Mouse (Mus musculus): ENCODE results near the gene Polg2. TPM values are rescaled to one million over a fixed set of nuclear protein-coding genes. Genes with fewer than 3 reads are reported as not detected.

Polg2 gene
- total and polyA plus RNA-seq, 3 experiments = 12.1 to 12.5 (median 12.3) TPM

DNA sequence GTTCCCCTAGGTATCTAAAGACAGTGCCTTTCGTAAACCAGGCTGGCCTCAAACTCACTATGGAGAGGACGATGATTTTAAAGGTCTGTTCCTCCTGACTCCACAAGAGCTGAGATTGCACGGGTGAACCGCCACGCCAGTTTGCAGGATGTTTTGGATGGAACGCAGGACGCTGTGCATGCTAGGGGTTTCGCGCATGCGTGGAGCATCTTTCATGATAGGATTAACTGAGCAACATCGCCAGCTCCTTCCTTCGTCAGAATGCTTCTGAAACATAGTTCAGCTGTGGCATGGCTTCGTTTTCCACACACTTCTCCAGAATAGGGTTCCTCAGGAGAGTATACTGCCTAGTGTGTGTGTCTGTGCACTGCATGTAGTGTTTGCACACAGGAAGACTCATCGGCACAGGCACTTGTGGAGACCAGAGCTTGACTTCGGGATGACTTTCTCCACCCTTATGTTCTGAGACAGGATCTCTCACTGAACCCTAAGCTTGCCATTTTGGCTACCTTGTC is 55.7 kb downstream of the Polg2 start:
- H3K36me3 ChIP-seq (replicated peaks in 1 of 2; ENCODE audit: control insufficient read depth in 1 of 2, insufficient read depth in 1 of 2, low read length in 1 of 2) = peaks cover 0 to 13% of the 10 kb centered on the region in 2 experiments
- dilution Hi-C loops (cut with MboI; ENCODE audit: extremely low pct_ligation_motif_present, extremely low pct_unique_long_range_greater_than_20kb, low sequenced_read_pairs) (no loop called here), in situ Hi-C loops (cut with MboI; ENCODE audit: low pct_ligation_motif_present, low pct_unique_long_range_greater_than_20kb, low sequenced_read_pairs) (no loop called here)
- H3K4me1 ChIP-seq (ENCODE audit: control insufficient read depth in 1 of 2, insufficient read depth in 2 of 2) = peaks cover 13 to 41% of the 10 kb centered on the region in 2 experiments
- TF ChIP-seq USF2 (conservative IDR thresholded peaks at IDR 0.05; ENCODE audit: low read depth, low read length) = no peak
- no peak for TF ChIP-seq POLR2A (IDR thresholded peaks at IDR 0.05; ENCODE audit: low read depth, low read length)
- TF ChIP-seq IRF4 (IDR thresholded peaks at IDR 0.05; ENCODE audit: low read depth, low read length) = no peak
- TF ChIP-seq MAFK (IDR thresholded peaks at IDR 0.05; ENCODE audit: insufficient replicate concordance, low read length) = no peak
- TF ChIP-seq ZKSCAN1 (IDR thresholded peaks at IDR 0.05; ENCODE audit: borderline replicate concordance, low read depth, low read length) = no peak
- no peak for TF ChIP-seq ETS1 (conservative IDR thresholded peaks at IDR 0.05; ENCODE audit: low read depth, low read length)
- TF ChIP-seq MEF2A (IDR thresholded peaks at IDR 0.05; ENCODE audit: borderline replicate concordance, low read depth, low read length) = no peak
- TF ChIP-seq NELFE (IDR thresholded peaks at IDR 0.05; ENCODE audit: low read depth, low read length) = no peak
- no peak for TF ChIP-seq JUN (IDR thresholded peaks at IDR 0.05; ENCODE audit: insufficient read depth, low read depth, low read length)
- TF ChIP-seq CHD2 (IDR thresholded peaks at IDR 0.05; ENCODE audit: low read length) = no peak
- TF ChIP-seq SMC3 (IDR thresholded peaks at IDR 0.05; ENCODE audit: low read depth, low read length) = no peak
- no peak for TF ChIP-seq E2F4 (IDR thresholded peaks at IDR 0.05; ENCODE audit: insufficient replicate concordance, low read depth, low read length)
- TF ChIP-seq POLR2AphosphoS2 (IDR thresholded peaks at IDR 0.05; ENCODE audit: low read depth, low read length) = no peak
- no peak for TF ChIP-seq ZMIZ1 (IDR thresholded peaks at IDR 0.05; ENCODE audit: low read depth, low read length)
- no peak for TF ChIP-seq MYC (IDR thresholded peaks at IDR 0.05; ENCODE audit: low read depth, low read length)
- no peak for TF ChIP-seq MAX (IDR thresholded peaks at IDR 0.05; ENCODE audit: low read length)
- TF ChIP-seq TBP (conservative IDR thresholded peaks at IDR 0.05; ENCODE audit: low read depth, low read length) = no peak
- no peak for TF ChIP-seq GABPA (IDR thresholded peaks at IDR 0.05; ENCODE audit: insufficient replicate concordance, low read depth, low read length)
- no peak for TF ChIP-seq ZNF384 (IDR thresholded peaks at IDR 0.05; ENCODE audit: low read depth, low read length)
- no peak for DNase-seq (ENCODE audit: extremely low read depth)
- no peaks in the 10 kb centered on the region for H3K79me2 ChIP-seq (replicated peaks; ENCODE audit: control insufficient read depth, extremely low read depth, insufficient read depth, poor library complexity, severe bottlenecking)
- H3K9me3 ChIP-seq (replicated peaks; ENCODE audit: low read length) = no peaks in the 10 kb centered on the region
- no peak overlapping the region for H3K4me3 ChIP-seq (replicated peaks in 1 of 3; ENCODE audit: low read depth in 2 of 3, low read length in 2 of 3, poor library complexity in 1 of 3)
- no peak overlapping the region for H3K4me2 ChIP-seq (ENCODE audit: insufficient read depth, low read depth, poor library complexity, severe bottlenecking)
- H3K27ac ChIP-seq (ENCODE audit: insufficient read depth, low read depth) = no peak overlapping the region
- H3K27me3 ChIP-seq (replicated peaks) = no peaks in the 10 kb centered on the region
- H3K9ac ChIP-seq (ENCODE audit: insufficient read depth, low read depth) = no peak overlapping the region

- Histone ChIP-seq H3K27me3 (replicated peaks) (no peaks in the 10 kb centered on the region), H3K4me3 (replicated peaks in 1 of 3; ENCODE audit: low read depth in 2 of 3, low read length in 2 of 3, poor library complexity in 1 of 3) (peak overlapping the region in 2 of 3 experiments; percentile 1 to 16), H3K9me3 (replicated peaks; ENCODE audit: low read length) (no peaks in the 10 kb centered on the region), H3K4me1 (ENCODE audit: control insufficient read depth in 1 of 2, insufficient read depth in 2 of 2) (peaks cover 13 to 41% of the 10 kb centered on the region in 2 experiments), H3K4me2 (ENCODE audit: insufficient read depth, low read depth, poor library complexity, severe bottlenecking) (peak overlapping the region; percentile 99), H3K36me3 (replicated peaks in 1 of 2; ENCODE audit: control insufficient read depth in 1 of 2, insufficient read depth in 1 of 2, low read length in 1 of 2) (peaks cover 0 to 16% of the 10 kb centered on the region in 2 experiments), H3K9ac (ENCODE audit: insufficient read depth, low read depth) (peak overlapping the region; percentile 79), H3K27ac (ENCODE audit: insufficient read depth, low read depth) (peak overlapping the region; percentile 61; the same call in 1 of the 2 replicates), H3K79me2 (replicated peaks; ENCODE audit: control insufficient read depth, extremely low read depth, insufficient read depth, poor library complexity, severe bottlenecking) (no peaks in the 10 kb centered on the region)
- in situ Hi-C loops (cut with MboI; ENCODE audit: low pct_ligation_motif_present, low pct_unique_long_range_greater_than_20kb, low sequenced_read_pairs) (no loop called here), dilution Hi-C loops (cut with MboI; ENCODE audit: extremely low pct_ligation_motif_present, extremely low pct_unique_long_range_greater_than_20kb, low sequenced_read_pairs) (no loop called here)
- peak; percentile 67 for DNase-seq (ENCODE audit: extremely low read depth)
- TF ChIP-seq UBTF (IDR thresholded peaks at IDR 0.05; ENCODE audit: low read depth, low read length) = no peak
- TF ChIP-seq JUND (conservative IDR thresholded peaks at IDR 0.05; ENCODE audit: low read depth, low read length) = 0 out of 2 replicates have a peak, but pooled peaks have one; percentile 17
- TF ChIP-seq GABPA (IDR thresholded peaks at IDR 0.05; ENCODE audit: insufficient replicate concordance, low read depth, low read length) = no peak
- TF ChIP-seq RAD21 (IDR thresholded peaks at IDR 0.05; ENCODE audit: low read depth, low read length) = no peak
- 0 out of 2 replicates have a peak, but pooled peaks have one; percentile 61 for TF ChIP-seq MAFK (IDR thresholded peaks at IDR 0.05; ENCODE audit: insufficient replicate concordance, low read length)
- peak; percentile 78 for TF ChIP-seq MYC (IDR thresholded peaks at IDR 0.05; ENCODE audit: low read depth, low read length)
- TF ChIP-seq POLR2AphosphoS2 (IDR thresholded peaks at IDR 0.05; ENCODE audit: low read depth, low read length) = 0 out of 2 replicates have a peak, but pooled peaks have one; percentile 27
- 0 out of 2 replicates have a peak, but pooled peaks have one; percentile 13 for TF ChIP-seq ZNF384 (IDR thresholded peaks at IDR 0.05; ENCODE audit: low read depth, low read length)
- peak; percentile 58; the same call in 1 of the 2 replicates for TF ChIP-seq NELFE (IDR thresholded peaks at IDR 0.05; ENCODE audit: low read depth, low read length)
- peak; percentile 27; the same call in 1 of the 2 replicates for TF ChIP-seq TCF12 (IDR thresholded peaks at IDR 0.05; ENCODE audit: low read depth, low read length)
- 0 out of 2 replicates have a peak, but pooled peaks have one; percentile 18 for TF ChIP-seq MEF2A (IDR thresholded peaks at IDR 0.05; ENCODE audit: borderline replicate concordance, low read depth, low read length)
- TF ChIP-seq MAX (IDR thresholded peaks at IDR 0.05; ENCODE audit: low read length) = peak; percentile 73
- TF ChIP-seq CHD1 (IDR thresholded peaks at IDR 0.05; ENCODE audit: low read depth, low read length) = 0 out of 2 replicates have a peak, but pooled peaks have one; percentile 66
- TF ChIP-seq USF2 (conservative IDR thresholded peaks at IDR 0.05; ENCODE audit: low read depth, low read length) = no peak
- no peak; the same call in 1 of the 2 replicates for TF ChIP-seq HCFC1 (IDR thresholded peaks at IDR 0.05; ENCODE audit: low read depth, low read length)
- TF ChIP-seq NRF1 (IDR thresholded peaks at IDR 0.05; ENCODE audit: low read depth, low read length) = 0 out of 2 replicates have a peak, but pooled peaks have one; percentile 28
- TF ChIP-seq CHD2 (IDR thresholded peaks at IDR 0.05; ENCODE audit: low read length) = peak; percentile 82
- peak; percentile 64; the same call in 1 of the 2 replicates for TF ChIP-seq MXI1 (IDR thresholded peaks at IDR 0.05; ENCODE audit: low read depth, low read length)
- peak; percentile 69; the same call in 1 of the 2 replicates for TF ChIP-seq IRF4 (IDR thresholded peaks at IDR 0.05; ENCODE audit: low read depth, low read length)
- TF ChIP-seq RCOR1 (conservative IDR thresholded peaks at IDR 0.05; ENCODE audit: low read depth, low read length) = no peak
Measured at GRCm38 (mm10) chr11:106722831-106723361, 56.4 kb downstream of the Polg2 start.
